Mouse (Mus musculus): ENCODE measurements at regions not wholly inside any gene's neighbourhood (a gene's known extent, or its start where the extent isn't known, plus 50 kb on each side); places are given as distances from the start of the nearest gene placed in this dataset.
A peak's percentile ranks its signal among the peaks of the same experiment; 100 is the strongest.

DNA sequence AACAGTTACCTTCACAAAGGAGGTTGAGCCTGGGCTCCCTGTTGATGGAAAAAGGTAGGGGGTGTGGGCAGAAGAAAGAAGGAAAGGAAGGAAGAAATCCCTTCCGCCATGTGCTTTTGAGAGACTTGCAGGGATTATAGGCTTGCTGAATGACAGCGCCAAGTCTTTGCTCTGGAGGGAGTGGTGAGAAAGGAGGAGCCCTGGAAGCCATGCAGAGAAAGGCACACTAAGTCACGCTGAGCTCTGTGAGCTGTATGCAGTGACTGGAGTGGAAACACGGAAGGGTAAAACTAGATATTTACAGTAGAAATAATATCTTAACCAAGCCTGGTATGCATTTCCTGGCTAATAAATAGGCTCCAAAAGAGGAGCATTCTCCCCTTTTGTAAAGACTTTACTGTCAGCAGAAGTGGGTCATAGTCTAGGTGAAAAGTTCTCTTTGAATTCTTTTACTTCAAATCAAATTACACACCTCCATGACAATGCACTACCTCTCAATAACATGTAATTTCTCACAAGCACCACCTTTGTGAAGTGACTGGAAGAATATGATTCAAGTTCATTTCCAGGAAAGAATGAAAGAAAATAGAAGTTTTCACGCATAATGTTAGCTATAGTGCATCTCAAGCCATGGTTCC lies 484.1 kb upstream of the Nectin3 start:
- WGBS = 80% methylated on average over 5 of the region's 5 CpGs

DNA sequence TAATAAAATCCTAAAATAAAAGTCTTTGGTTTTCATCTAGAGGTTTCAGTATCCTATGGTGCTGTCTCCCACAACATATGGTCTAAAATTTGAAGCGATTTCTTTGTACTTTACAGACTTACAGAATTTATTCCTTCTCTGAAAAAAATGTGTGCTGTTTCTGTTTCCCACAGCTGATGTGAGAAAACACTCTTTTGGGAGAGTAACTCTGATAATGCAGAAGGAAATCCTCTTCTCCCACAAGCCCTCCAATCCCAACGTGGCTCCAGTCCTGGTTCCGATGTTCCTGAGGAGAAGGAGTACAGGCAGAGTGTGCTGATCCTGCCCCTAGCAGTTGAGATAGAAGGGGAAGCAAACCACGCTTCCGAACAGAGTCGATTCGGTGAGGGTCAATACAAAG lies 467.4 kb upstream of the Nectin3 start:
- Histone ChIP-seq H3K27me3 (replicated peaks; ENCODE audit: control insufficient read depth, insufficient read depth, low read length) (no peaks in the 10 kb centered on the region; the same call in 1 of the 2 replicates), H3K36me3 (ENCODE audit: control insufficient read depth, insufficient read depth, low read length) (no peaks in the 10 kb centered on the region), H3K4me1 (ENCODE audit: control insufficient read depth, insufficient read depth, low read length) (no peaks in the 10 kb centered on the region), H3K4me3 (ENCODE audit: insufficient read depth, low read depth, low read length) (no peak overlapping the region), H3K27ac (ENCODE audit: insufficient read depth, low read depth, low read length) (no peak overlapping the region)
- TF ChIP-seq POLR2A (IDR thresholded peaks at IDR 0.05; ENCODE audit: low read depth, low read length) = no peak
- no peak for TF ChIP-seq CTCF (conservative IDR thresholded peaks at IDR 0.05; ENCODE audit: insufficient read depth, insufficient read length, low read depth, low read length)
- WGBS = 86% methylated on average over 7 of the region's 7 CpGs
- no peak for DNase-seq

More for the DNA sequence above, 484.1 kb upstream of the Nectin3 start:
- H3K36me3 ChIP-seq (ENCODE audit: control insufficient read depth, insufficient read depth, low read length) = no peaks in the 10 kb centered on the region
- no peak overlapping the region for H3K27ac ChIP-seq (ENCODE audit: insufficient read depth, low read depth, low read length)
- H3K4me1 ChIP-seq (ENCODE audit: control insufficient read depth, insufficient read depth, low read length) = no peaks in the 10 kb centered on the region
- no peak for TF ChIP-seq POLR2A (IDR thresholded peaks at IDR 0.05; ENCODE audit: low read depth, low read length)
- TF ChIP-seq CTCF (conservative IDR thresholded peaks at IDR 0.05; ENCODE audit: insufficient read depth, insufficient read length, low read depth, low read length) = no peak
- no peak overlapping the region for H3K4me3 ChIP-seq (ENCODE audit: insufficient read depth, low read depth, low read length)
- DNase-seq = no peak
- H3K27me3 ChIP-seq (replicated peaks; ENCODE audit: control insufficient read depth, insufficient read depth, low read length) = no peaks in the 10 kb centered on the region

DNA sequence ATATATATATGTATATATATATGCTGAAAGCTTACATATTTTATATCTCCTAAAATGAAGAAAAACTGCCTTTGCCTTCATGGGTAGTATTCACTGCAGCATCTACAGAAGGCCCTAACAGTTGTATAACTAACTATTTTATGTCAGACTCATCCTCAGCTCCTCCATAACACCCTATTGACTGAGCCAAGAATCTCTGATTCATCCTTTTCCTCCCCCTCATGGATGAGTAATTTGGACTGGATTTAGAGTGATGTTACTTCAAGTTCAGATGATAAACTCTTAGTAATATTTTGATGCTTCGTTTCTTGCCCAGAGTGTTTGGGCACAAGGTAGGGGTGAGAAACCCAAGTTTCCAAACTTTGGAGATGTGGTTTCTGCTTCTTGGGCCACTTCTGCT lies 458.7 kb upstream of the Nectin3 start:
- H3K27me3 ChIP-seq (replicated peaks; ENCODE audit: control insufficient read depth, insufficient read depth, low read length) = no peaks in the 10 kb centered on the region; the same call in 1 of the 2 replicates
- DNase-seq = no peak
- H3K27ac ChIP-seq (ENCODE audit: insufficient read depth, low read depth, low read length) = no peak overlapping the region
- no peak overlapping the region for H3K4me3 ChIP-seq (ENCODE audit: insufficient read depth, low read depth, low read length)
- no peaks in the 10 kb centered on the region for H3K4me1 ChIP-seq (ENCODE audit: control insufficient read depth, insufficient read depth, low read length)
- WGBS = 79% methylated on average over 1 of the region's 1 CpGs
- no peak for TF ChIP-seq CTCF (conservative IDR thresholded peaks at IDR 0.05; ENCODE audit: insufficient read depth, insufficient read length, low read depth, low read length)
- no peak for TF ChIP-seq POLR2A (IDR thresholded peaks at IDR 0.05; ENCODE audit: low read depth, low read length)
- no peaks in the 10 kb centered on the region for H3K36me3 ChIP-seq (ENCODE audit: control insufficient read depth, insufficient read depth, low read length)

DNA sequence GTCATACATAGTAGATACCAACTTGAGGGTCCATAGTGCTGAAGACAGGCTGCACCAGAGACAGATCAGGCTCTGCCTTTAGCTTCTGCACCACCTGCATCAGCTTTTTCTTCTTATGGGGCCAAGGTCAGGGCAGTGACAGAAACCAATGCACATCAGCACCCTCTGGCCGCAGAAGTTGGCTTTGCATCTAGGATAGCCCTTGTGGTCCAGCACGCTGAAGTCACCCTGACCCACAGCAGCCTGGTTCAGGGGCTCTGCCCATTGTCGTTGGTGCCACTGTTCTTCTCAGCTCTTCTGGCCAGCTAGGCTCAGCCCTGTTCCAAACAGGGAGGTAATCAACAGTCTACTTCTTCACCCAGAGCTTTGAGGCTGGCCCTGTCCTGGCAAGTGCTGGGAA lies 427.7 kb upstream of the Nectin3 start:
- H3K27ac ChIP-seq (ENCODE audit: insufficient read depth, low read depth, low read length) = no peak overlapping the region
- H3K27me3 ChIP-seq (replicated peaks; ENCODE audit: control insufficient read depth, insufficient read depth, low read length) = no peaks in the 10 kb centered on the region
- no peaks in the 10 kb centered on the region for H3K36me3 ChIP-seq (ENCODE audit: control insufficient read depth, insufficient read depth, low read length)
- 78% methylated on average over 3 of the region's 3 CpGs for WGBS
- DNase-seq = peak; percentile 41
- H3K4me1 ChIP-seq (ENCODE audit: control insufficient read depth, insufficient read depth, low read length) = no peaks in the 10 kb centered on the region
- TF ChIP-seq CTCF (conservative IDR thresholded peaks at IDR 0.05; ENCODE audit: insufficient read depth, insufficient read length, low read depth, low read length) = peak; percentile 54
- TF ChIP-seq POLR2A (IDR thresholded peaks at IDR 0.05; ENCODE audit: low read depth, low read length) = no peak
- no peak overlapping the region for H3K4me3 ChIP-seq (ENCODE audit: insufficient read depth, low read depth, low read length)

DNA sequence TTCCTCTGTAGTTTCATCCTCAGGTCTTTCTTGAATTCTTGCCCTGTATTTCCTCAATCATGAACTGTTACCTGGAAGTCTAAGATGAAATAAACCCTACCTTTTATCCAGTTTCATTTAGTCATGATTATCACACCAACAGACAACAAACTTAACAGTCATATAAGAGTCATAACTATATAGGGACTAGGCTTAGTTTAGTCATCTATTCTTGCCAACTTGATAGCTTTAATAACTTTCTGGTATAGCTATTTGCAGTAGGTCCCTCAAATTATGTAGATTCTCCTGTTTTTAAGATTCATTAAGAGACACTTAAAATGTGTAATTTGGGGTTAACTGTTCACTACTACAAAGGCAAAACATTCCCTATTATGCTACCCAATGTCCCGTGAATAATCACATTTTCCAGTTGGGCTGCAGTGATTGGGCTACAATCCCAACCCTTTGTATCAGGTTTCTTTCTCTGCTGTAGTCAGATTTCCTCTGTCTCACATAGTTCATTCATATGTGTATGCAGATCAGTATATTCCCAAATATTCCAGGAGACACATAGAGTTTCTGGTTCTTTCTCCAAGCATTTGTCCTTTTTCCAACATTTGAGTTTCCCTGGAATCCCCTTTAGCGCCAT lies 396.4 kb upstream of the Nectin3 start:
- Histone ChIP-seq H3K4me3 (ENCODE audit: insufficient read depth, low read depth, low read length) (no peak overlapping the region), H3K27ac (ENCODE audit: insufficient read depth, low read depth, low read length) (no peak overlapping the region), H3K36me3 (ENCODE audit: control insufficient read depth, insufficient read depth, low read length) (no peaks in the 10 kb centered on the region), H3K27me3 (replicated peaks; ENCODE audit: control insufficient read depth, insufficient read depth, low read length) (no peaks in the 10 kb centered on the region), H3K4me1 (ENCODE audit: control insufficient read depth, insufficient read depth, low read length) (no peaks in the 10 kb centered on the region)
- DNase-seq = no peak
- TF ChIP-seq POLR2A (IDR thresholded peaks at IDR 0.05; ENCODE audit: low read depth, low read length) = no peak
- no peak for TF ChIP-seq CTCF (conservative IDR thresholded peaks at IDR 0.05; ENCODE audit: insufficient read depth, insufficient read length, low read depth, low read length)
- WGBS = 73% methylated on average over 2 of the region's 2 CpGs

DNA sequence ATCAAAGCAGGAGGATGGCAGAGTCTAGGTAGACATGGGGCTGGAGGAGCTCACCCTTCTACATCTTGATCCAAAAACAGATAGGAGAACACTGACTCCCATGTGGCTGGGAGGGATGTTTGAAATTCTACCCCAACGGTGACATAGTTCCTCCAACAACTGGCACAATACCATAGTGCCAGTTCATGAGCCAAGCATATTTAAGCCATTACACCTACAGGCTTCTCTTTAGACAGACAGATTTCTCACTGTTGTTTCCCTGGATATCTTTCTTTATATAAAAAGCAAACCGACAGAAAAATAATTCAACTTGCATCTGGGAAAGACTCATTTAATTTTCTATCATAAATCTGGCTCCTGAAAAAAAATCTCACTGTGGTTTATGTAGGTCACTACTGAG lies 380.4 kb upstream of the Nectin3 start:
- Histone ChIP-seq H3K4me1 (ENCODE audit: control insufficient read depth, insufficient read depth, low read length) (no peaks in the 10 kb centered on the region), H3K27ac (ENCODE audit: insufficient read depth, low read depth, low read length) (no peak overlapping the region), H3K27me3 (replicated peaks; ENCODE audit: control insufficient read depth, insufficient read depth, low read length) (no peaks in the 10 kb centered on the region), H3K4me3 (ENCODE audit: insufficient read depth, low read depth, low read length) (no peak overlapping the region), H3K36me3 (ENCODE audit: control insufficient read depth, insufficient read depth, low read length) (no peaks in the 10 kb centered on the region)
- no peak for DNase-seq
- WGBS = 84% methylated on average over 2 of the region's 2 CpGs
- no peak for TF ChIP-seq CTCF (conservative IDR thresholded peaks at IDR 0.05; ENCODE audit: insufficient read depth, insufficient read length, low read depth, low read length)
- TF ChIP-seq POLR2A (IDR thresholded peaks at IDR 0.05; ENCODE audit: low read depth, low read length) = no peak

DNA sequence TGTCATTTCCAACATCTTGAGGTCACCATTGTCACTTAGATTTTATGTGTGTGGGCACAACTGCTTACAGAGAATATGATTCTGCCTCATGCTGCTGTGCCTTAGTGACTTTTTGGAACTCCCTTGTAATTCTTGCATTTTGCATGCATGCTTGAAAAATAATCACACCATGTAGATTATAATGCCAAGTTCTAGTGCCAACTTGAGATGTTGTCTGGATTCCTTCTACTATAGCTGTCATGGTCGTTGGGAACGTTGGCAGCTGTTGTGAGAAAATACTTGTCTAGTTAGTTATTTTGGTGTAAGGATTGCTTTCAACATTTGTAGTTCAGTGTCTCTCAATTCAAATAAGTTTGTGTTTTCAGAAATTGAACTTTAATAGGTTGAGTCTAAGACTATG lies 365.6 kb upstream of the Nectin3 start:
- 70% methylated on average over 2 of the region's 2 CpGs for WGBS
- TF ChIP-seq CTCF (conservative IDR thresholded peaks at IDR 0.05; ENCODE audit: insufficient read depth, insufficient read length, low read depth, low read length) (no peak), POLR2A (IDR thresholded peaks at IDR 0.05; ENCODE audit: low read depth, low read length) (no peak)
- Histone ChIP-seq H3K27ac (ENCODE audit: insufficient read depth, low read depth, low read length) (no peak overlapping the region), H3K4me1 (ENCODE audit: control insufficient read depth, insufficient read depth, low read length) (no peaks in the 10 kb centered on the region), H3K4me3 (ENCODE audit: insufficient read depth, low read depth, low read length) (no peak overlapping the region), H3K27me3 (replicated peaks; ENCODE audit: control insufficient read depth, insufficient read depth, low read length) (no peaks in the 10 kb centered on the region), H3K36me3 (ENCODE audit: control insufficient read depth, insufficient read depth, low read length) (no peaks in the 10 kb centered on the region)
- no peak for DNase-seq
